Mouse (Mus musculus): ENCODE data around the gene Arpc1a. TPM values are rescaled to one million over a fixed set of nuclear protein-coding genes. Genes with fewer than 3 reads are reported as not detected.
"Not testable (repeated sequence)": the region's sequence is repeated elsewhere in the genome, so short reads cannot be mapped to it uniquely, and the experiment has no call there.

Gene Arpc1a
- total RNA-seq, 1 experiment: 65.4 TPM

- in situ Hi-C loops (cut with MboI; ENCODE audit: low sequenced_read_pairs in 2 of 2, unreplicated experiment in 2 of 2): no loop called here
- Histone ChIP-seq H3K27ac (ENCODE audit: insufficient read depth, low read depth, low read length, poor library complexity, severe bottlenecking) (no peak overlapping the region; the same call in 1 of the 2 replicates), H3K4me3 (ENCODE audit: insufficient read depth in 1 of 2, low read depth in 1 of 2, low read length in 2 of 2, poor library complexity in 1 of 2, severe bottlenecking in 1 of 2) (no peak overlapping the region), H3K4me1 (ENCODE audit: control insufficient read depth in 2 of 2, insufficient read depth in 2 of 2, low read length in 2 of 2, poor library complexity in 1 of 2) (no peaks in the 10 kb centered on the region), H3K9ac (ENCODE audit: insufficient read depth, low read depth, low read length, poor library complexity, severe bottlenecking) (no peak overlapping the region), H3K9me3 (ENCODE audit: control insufficient read depth, insufficient read depth, low read depth, low read length) (no peaks in the 10 kb centered on the region), H3K36me3 (ENCODE audit: control insufficient read depth, insufficient read depth, low read length, poor library complexity, severe bottlenecking) (peaks cover 37% of the 10 kb centered on the region)
- no peak for DNase-seq (ENCODE audit: low read depth, low spot score)
- TF ChIP-seq HCFC1 (IDR thresholded peaks at IDR 0.05; ENCODE audit: borderline replicate concordance, insufficient read depth, low read length) (no peak), MAFK (IDR thresholded peaks at IDR 0.05; ENCODE audit: insufficient read depth, low read depth, low read length) (no peak)
Measured at GRCm38 (mm10) chr5:145100960-145101359, 17.3 kb downstream of the Arpc1a start.

DNA sequence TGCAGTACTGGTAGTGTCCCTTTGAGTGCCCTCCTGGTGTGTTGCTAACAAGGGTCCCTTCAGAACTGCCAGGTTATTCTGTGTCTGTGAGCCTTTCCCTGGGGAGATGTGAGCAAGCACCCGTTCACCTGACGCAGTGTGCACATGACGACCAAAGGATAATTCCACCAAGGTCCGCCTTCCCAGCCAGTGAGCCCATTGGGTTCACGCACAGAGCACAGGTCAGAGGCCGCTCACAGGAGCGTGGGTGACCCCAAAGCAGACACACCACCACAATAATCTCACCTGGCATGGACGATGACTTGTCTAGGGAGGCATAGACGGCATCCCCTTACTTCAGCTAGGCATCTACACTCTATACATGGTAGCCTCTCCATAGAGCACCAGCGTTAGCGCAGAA lies 17.8 kb downstream of the Arpc1a start:
- H3K4me1 ChIP-seq (ENCODE audit: control insufficient read depth in 2 of 2, insufficient read depth in 2 of 2, low read length in 2 of 2, poor library complexity in 1 of 2); H3K27ac ChIP-seq (ENCODE audit: insufficient read depth, low read depth, low read length, poor library complexity, severe bottlenecking); in situ Hi-C loops (cut with MboI; ENCODE audit: low sequenced_read_pairs in 2 of 2, unreplicated experiment in 2 of 2); H3K4me3 ChIP-seq (ENCODE audit: insufficient read depth in 1 of 2, low read depth in 1 of 2, low read length in 2 of 2, poor library complexity in 1 of 2, severe bottlenecking in 1 of 2); H3K9me3 ChIP-seq (ENCODE audit: control insufficient read depth, insufficient read depth, low read depth, low read length); H3K9ac ChIP-seq (ENCODE audit: insufficient read depth, low read depth, low read length, poor library complexity, severe bottlenecking); DNase-seq (ENCODE audit: low read depth, low spot score): not testable (repeated sequence)
- peaks cover 38% of the 10 kb centered on the region for H3K36me3 ChIP-seq (ENCODE audit: control insufficient read depth, insufficient read depth, low read length, poor library complexity, severe bottlenecking)

DNA sequence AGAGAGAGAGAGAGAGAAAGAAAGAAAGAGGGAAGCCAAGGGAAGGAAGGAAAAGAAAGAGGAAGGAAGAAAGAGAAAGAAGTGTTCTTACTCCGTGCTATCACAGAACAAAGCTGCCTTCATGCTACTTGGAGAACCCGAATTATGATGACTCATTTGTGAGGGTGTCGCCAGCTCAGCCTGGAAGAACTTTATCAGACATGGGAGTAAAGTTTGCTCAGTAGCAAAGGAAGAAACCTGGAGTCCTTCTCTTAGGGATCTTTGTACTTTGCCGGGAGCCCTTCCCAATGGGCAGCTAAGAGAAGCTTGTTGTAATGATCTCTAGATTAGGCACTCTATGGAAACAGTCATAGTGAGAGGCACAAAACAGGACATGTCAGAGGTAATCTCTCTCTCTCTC lies 19.1 kb downstream of the Arpc1a start:
- Histone ChIP-seq H3K9ac (ENCODE audit: insufficient read depth, low read depth, low read length, poor library complexity, severe bottlenecking) (no peak overlapping the region), H3K27ac (ENCODE audit: insufficient read depth, low read depth, low read length, poor library complexity, severe bottlenecking) (no peak overlapping the region), H3K36me3 (ENCODE audit: control insufficient read depth, insufficient read depth, low read length, poor library complexity, severe bottlenecking) (peaks cover 37% of the 10 kb centered on the region), H3K4me3 (ENCODE audit: insufficient read depth in 1 of 2, low read depth in 1 of 2, low read length in 2 of 2, poor library complexity in 1 of 2, severe bottlenecking in 1 of 2) (no peak overlapping the region), H3K9me3 (ENCODE audit: control insufficient read depth, insufficient read depth, low read depth, low read length) (no peaks in the 10 kb centered on the region), H3K4me1 (ENCODE audit: control insufficient read depth in 2 of 2, insufficient read depth in 2 of 2, low read length in 2 of 2, poor library complexity in 1 of 2) (no peaks in the 10 kb centered on the region)
- no peak for DNase-seq (ENCODE audit: low read depth, low spot score)
- TF ChIP-seq CHD2 (IDR thresholded peaks at IDR 0.05; ENCODE audit: low read depth, low read length) (no peak), ZNF384 (IDR thresholded peaks at IDR 0.05; ENCODE audit: low read depth, low read length) (no peak), MAFK (IDR thresholded peaks at IDR 0.05; ENCODE audit: insufficient read depth, low read depth, low read length) (no peak), HCFC1 (IDR thresholded peaks at IDR 0.05; ENCODE audit: borderline replicate concordance, insufficient read depth, low read length) (no peak), ZC3H11A (IDR thresholded peaks at IDR 0.05; ENCODE audit: borderline replicate concordance, low read depth, low read length) (no peak)
- in situ Hi-C loops (cut with MboI; ENCODE audit: low sequenced_read_pairs in 2 of 2, unreplicated experiment in 2 of 2): no loop called here

- H3K4me3 ChIP-seq (ENCODE audit: insufficient read depth in 1 of 2, low read depth in 1 of 2, low read length in 2 of 2, poor library complexity in 1 of 2, severe bottlenecking in 1 of 2): no peak overlapping the region
- no peaks in the 10 kb centered on the region for H3K4me1 ChIP-seq (ENCODE audit: control insufficient read depth in 2 of 2, insufficient read depth in 2 of 2, low read length in 2 of 2, poor library complexity in 1 of 2)
- in situ Hi-C loops (cut with MboI; ENCODE audit: low sequenced_read_pairs in 2 of 2, unreplicated experiment in 2 of 2): no loop called here
- H3K9me3 ChIP-seq (ENCODE audit: control insufficient read depth, insufficient read depth, low read depth, low read length): no peaks in the 10 kb centered on the region
- no peak overlapping the region for H3K9ac ChIP-seq (ENCODE audit: insufficient read depth, low read depth, low read length, poor library complexity, severe bottlenecking)
- H3K27ac ChIP-seq (ENCODE audit: insufficient read depth, low read depth, low read length, poor library complexity, severe bottlenecking): no peak overlapping the region
- peaks cover 43% of the 10 kb centered on the region for H3K36me3 ChIP-seq (ENCODE audit: control insufficient read depth, insufficient read depth, low read length, poor library complexity, severe bottlenecking)
- DNase-seq (ENCODE audit: low read depth, low spot score): no peak
- TF ChIP-seq ZNF384 (IDR thresholded peaks at IDR 0.05; ENCODE audit: low read depth, low read length) (no peak), MAFK (IDR thresholded peaks at IDR 0.05; ENCODE audit: insufficient read depth, low read depth, low read length) (no peak), HCFC1 (IDR thresholded peaks at IDR 0.05; ENCODE audit: borderline replicate concordance, insufficient read depth, low read length) (no peak), CHD2 (IDR thresholded peaks at IDR 0.05; ENCODE audit: low read depth, low read length) (no peak), ZC3H11A (IDR thresholded peaks at IDR 0.05; ENCODE audit: borderline replicate concordance, low read depth, low read length) (no peak)
Measured at GRCm38 (mm10) chr5:145104328-145104727, 20.7 kb downstream of the Arpc1a start.

GRCm38 (mm10) chr5:145105694-145106275 lies 22.2 kb downstream of the Arpc1a start:
- Histone ChIP-seq H3K36me3 (ENCODE audit: control insufficient read depth, insufficient read depth, low read length, poor library complexity, severe bottlenecking) (peaks cover 38% of the 10 kb centered on the region), H3K9me3 (ENCODE audit: control insufficient read depth, insufficient read depth, low read depth, low read length) (no peaks in the 10 kb centered on the region), H3K27ac (ENCODE audit: insufficient read depth, low read depth, low read length, poor library complexity, severe bottlenecking) (no peak overlapping the region), H3K4me1 (ENCODE audit: control insufficient read depth in 2 of 2, insufficient read depth in 2 of 2, low read length in 2 of 2, poor library complexity in 1 of 2) (peaks cover 0 to 5% of the 10 kb centered on the region in 2 experiments; a peak in 1 of 4 replicates), H3K9ac (ENCODE audit: insufficient read depth, low read depth, low read length, poor library complexity, severe bottlenecking) (no peak overlapping the region), H3K4me3 (ENCODE audit: insufficient read depth in 1 of 2, low read depth in 1 of 2, low read length in 2 of 2, poor library complexity in 1 of 2, severe bottlenecking in 1 of 2) (no peak overlapping the region)
- DNase-seq (ENCODE audit: low read depth, low spot score): no peak
- in situ Hi-C loops (cut with MboI; ENCODE audit: low sequenced_read_pairs in 2 of 2, unreplicated experiment in 2 of 2): no loop called here
- TF ChIP-seq MAFK (IDR thresholded peaks at IDR 0.05; ENCODE audit: insufficient read depth, low read depth, low read length): no peak
- TF ChIP-seq CHD2 (IDR thresholded peaks at IDR 0.05; ENCODE audit: low read depth, low read length): no peak
- no peak for TF ChIP-seq HCFC1 (IDR thresholded peaks at IDR 0.05; ENCODE audit: borderline replicate concordance, insufficient read depth, low read length)
- TF ChIP-seq ZC3H11A (IDR thresholded peaks at IDR 0.05; ENCODE audit: borderline replicate concordance, low read depth, low read length): no peak
- TF ChIP-seq ZNF384 (IDR thresholded peaks at IDR 0.05; ENCODE audit: low read depth, low read length): no peak
